Mouse (Mus musculus) cerebellum, postnatal 25 days (tissue): ENCODE data around the gene Kmt5c.

Source experiments
- DNase-seq, 2 experiments: peaks; one replicate each; pipeline ENCODE4 v3.0.0; 2021; ENCODE audit warnings: mixed read lengths in 2 of 2

The Kmt5c gene

GRCm38 (mm10) chr7:4739544-4740275, at the start of gene Kmt5c:
Gene Kmt5c, plus strand, starts transcription at chr7:4740115.
- peak; percentile 96 to 97 for DNase-seq

GRCm38 (mm10) chr7:4690387-4690786, 49.5 kb upstream of the Kmt5c start, which contains the start of gene Brsk1:
Gene Brsk1, plus strand, starts transcription at chr7:4690604.
- DNase-seq: peak; percentile 87 to 94

- peak; percentile 58 for DNase-seq
Measured at GRCm38 (mm10) chr7:4690951-4691653, 48.8 kb upstream of the Kmt5c start.

GRCm38 (mm10) chr7:4693004-4693403, 46.9 kb upstream of the Kmt5c start:
- DNase-seq: no peak

GRCm38 (mm10) chr7:4702334-4702733, 37.6 kb upstream of the Kmt5c start:
- DNase-seq: peak in 1 of 2 experiments; percentile 16

GRCm38 (mm10) chr7:4703195-4703594, 36.7 kb upstream of the Kmt5c start:
- no peak for DNase-seq

GRCm38 (mm10) chr7:4705098-4705497, 34.8 kb upstream of the Kmt5c start:
- peak; percentile 55 to 68 for DNase-seq

GRCm38 (mm10) chr7:4712594-4712993, 27.3 kb upstream of the Kmt5c start:
- DNase-seq: no peak

GRCm38 (mm10) chr7:4716955-4717354, 23.0 kb upstream of the Kmt5c start:
- no peak for DNase-seq

- no peak for DNase-seq
Measured at GRCm38 (mm10) chr7:4719276-4719675, 20.6 kb upstream of the Kmt5c start.

GRCm38 (mm10) chr7:4723508-4723907, 16.4 kb upstream of the Kmt5c start:
- DNase-seq: peak; percentile 52 to 73

GRCm38 (mm10) chr7:4724359-4724758, 15.6 kb upstream of the Kmt5c start:
- no peak for DNase-seq

- no peak for DNase-seq
Measured at GRCm38 (mm10) chr7:4725169-4725568, 14.7 kb upstream of the Kmt5c start, which contains the start of gene Tmem150b. Gene Tmem150b, minus strand, starts transcription at chr7:4725249.

GRCm38 (mm10) chr7:4731090-4731489, 8.8 kb upstream of the Kmt5c start:
- DNase-seq: no peak

GRCm38 (mm10) chr7:4732968-4733392, 6.9 kb upstream of the Kmt5c start:
- DNase-seq: no peak

GRCm38 (mm10) chr7:4739041-4739543, 823 bp upstream of the Kmt5c start:
- peak in 1 of 2 experiments; percentile 27 for DNase-seq

- DNase-seq: no peak
Measured at GRCm38 (mm10) chr7:4740309-4740727, 403 bp downstream of the Kmt5c start.

- peak; percentile 78 to 83 for DNase-seq
Measured at GRCm38 (mm10) chr7:4741151-4741550, 1.2 kb downstream of the Kmt5c start.

- DNase-seq: peak; percentile 33
Measured at GRCm38 (mm10) chr7:4741672-4742481, 2.0 kb downstream of the Kmt5c start.

GRCm38 (mm10) chr7:4742482-4742819, 2.5 kb downstream of the Kmt5c start:
- DNase-seq: no peak

- DNase-seq: no peak
Measured at GRCm38 (mm10) chr7:4743354-4743753, 3.4 kb downstream of the Kmt5c start.

- DNase-seq: no peak
Measured at GRCm38 (mm10) chr7:4744886-4745285, 5.0 kb downstream of the Kmt5c start.
